Mouse (Mus musculus): ENCODE results near the gene Nipal3.

DNA sequence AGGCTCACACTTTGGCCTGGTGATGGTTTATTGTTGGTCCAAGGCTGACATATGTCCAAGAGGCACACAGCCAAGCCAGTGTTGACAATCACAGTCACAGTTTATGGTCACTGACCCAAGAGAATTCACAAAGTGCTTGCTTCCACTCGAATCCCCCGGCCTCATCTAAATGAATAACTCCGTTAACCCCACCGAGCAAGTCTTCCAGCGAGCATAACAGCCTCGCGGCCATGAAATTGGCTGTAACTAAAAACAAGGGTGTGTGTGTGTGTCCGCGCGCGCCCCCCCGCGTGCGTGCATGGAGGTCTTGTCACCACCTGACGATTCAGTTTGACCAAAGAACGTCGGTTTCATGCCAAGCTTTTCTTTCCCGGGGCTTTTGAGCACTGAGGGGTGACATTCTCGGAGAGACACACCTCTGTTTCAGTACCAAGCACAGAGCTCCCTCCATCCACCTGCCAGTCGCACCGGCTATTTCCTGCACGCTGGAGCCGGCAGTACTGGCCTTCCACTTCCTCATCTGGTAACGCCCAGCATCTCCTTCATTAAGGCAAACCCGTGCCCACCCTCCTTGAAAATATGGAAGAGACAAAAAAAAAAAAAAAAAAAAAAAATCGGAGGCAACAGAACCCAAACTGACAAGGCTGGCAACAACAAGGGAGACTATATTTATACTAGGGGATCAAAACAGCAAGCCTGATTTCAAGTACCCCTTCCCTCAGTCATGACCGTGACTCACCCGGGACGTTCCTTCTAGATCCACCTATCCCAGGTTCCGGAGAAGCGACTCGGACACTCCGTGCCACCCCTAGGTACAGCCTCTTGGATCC lies 932 bp downstream of the Nipal3 start:
- 0 out of 2 replicates have a peak, but pooled peaks have one; percentile 1 for TF ChIP-seq CTCF (IDR thresholded peaks at IDR 0.05; ENCODE audit: borderline replicate concordance, extremely low read depth, insufficient read depth, insufficient read length)
- no peak for TF ChIP-seq POLR2A (IDR thresholded peaks at IDR 0.05; ENCODE audit: borderline replicate concordance, extremely low read depth, insufficient read depth, insufficient read length, poor library complexity, severe bottlenecking)
